In the genomic region with DNA sequence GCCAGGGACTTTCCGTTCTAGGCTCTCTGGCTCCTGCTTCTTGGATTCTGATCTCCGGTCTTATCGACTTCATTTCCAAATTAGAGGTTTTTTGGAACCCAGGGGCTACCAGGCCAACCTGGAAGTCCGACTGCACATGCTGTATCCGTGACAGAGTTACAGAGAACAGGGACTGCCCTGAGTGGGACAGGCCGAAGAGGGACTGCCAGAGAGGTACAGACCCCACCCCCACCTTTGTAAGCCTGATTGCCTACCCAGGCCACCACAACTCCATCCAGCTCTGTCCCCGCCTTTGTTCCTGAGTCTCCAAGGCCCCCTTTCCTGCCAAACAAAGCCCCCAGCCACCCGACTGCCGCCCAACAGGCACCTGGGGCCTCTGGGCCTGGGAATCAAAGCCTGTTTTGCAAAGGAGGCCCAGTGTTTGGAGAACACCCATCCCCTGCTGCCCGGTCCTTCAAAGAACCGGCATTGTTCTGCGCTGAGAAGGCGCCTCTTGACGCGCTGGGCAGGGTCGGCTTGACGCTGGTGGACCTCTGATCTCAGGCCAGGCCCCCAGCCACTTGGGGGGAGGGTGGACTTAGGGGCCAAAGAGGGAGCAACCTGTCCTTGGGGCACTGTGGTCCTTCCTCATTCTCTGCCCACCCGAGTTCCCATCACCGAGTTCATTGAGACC, we compare ENCODE assay signal across 12 mouse cellular contexts.
A peak's percentile ranks its signal among the peaks of the same experiment; 100 is the strongest.
DNase-seq lines count a peak whose midpoint lies in the region; ATAC-seq and TF ChIP-seq lines count a peak whose summit lies in the region.
"Had no signal": no experiment of that assay in that cellular context is flagged by ENCODE, and none has a peak within 500 bp of the region (broad histone marks: within the 10 kb centered on the region; RNA-seq: fewer than 3 reads in every experiment).

No protein-coding gene starts in this region.

- H3K4me1 ChIP-seq in heart, embryonic 13.5 days, result peaks cover 22% of the 10 kb centered on the region
- peaks cover 80% of the 10 kb centered on the region for H3K4me1 ChIP-seq in E14TG2a.4 (replicated peaks; ENCODE audit: low read depth, low read length)
- no peaks in the 10 kb centered on the region for H3K4me1 ChIP-seq in cortical plate, adult 2 months (ENCODE audit: control insufficient read depth, insufficient read depth, low read length)
- peaks cover 32% of the 10 kb centered on the region for H3K4me1 ChIP-seq in liver, embryonic 16.5 days (ENCODE audit: control insufficient read depth, low read depth, low read length)
- H3K4me1 ChIP-seq in kidney, adult 2 months (ENCODE audit: control insufficient read depth, insufficient read depth, low read length), result no peaks in the 10 kb centered on the region

- no peak for TF ChIP-seq CTCF in E14TG2a.4 (conservative IDR thresholded peaks at IDR 0.05; ENCODE audit: low read length)
- TF ChIP-seq CTCF in cortical plate, adult 2 months (IDR thresholded peaks at IDR 0.05; ENCODE audit: extremely low read depth, insufficient read depth, low read length), result no peak
- no peak for TF ChIP-seq CTCF in kidney, adult 2 months (conservative IDR thresholded peaks at IDR 0.05; ENCODE audit: insufficient read depth, insufficient read length, low read depth, low read length)

- H3K27me3 ChIP-seq in heart, embryonic 13.5 days (replicated peaks), result no peaks in the 10 kb centered on the region
- H3K27me3 ChIP-seq in E14TG2a.4 (ENCODE audit: insufficient read depth, low read length), result no peaks in the 10 kb centered on the region
- H3K27me3 ChIP-seq in liver, embryonic 16.5 days (ENCODE audit: control insufficient read depth, insufficient read depth, low read depth, low read length), result no peaks in the 10 kb centered on the region
- H3K27me3 ChIP-seq in kidney, adult 2 months (replicated peaks; ENCODE audit: control insufficient read depth, insufficient read depth, low read length), result no peaks in the 10 kb centered on the region

- no peaks in the 10 kb centered on the region for H3K36me3 ChIP-seq in heart, embryonic 13.5 days
- peaks cover 11% of the 10 kb centered on the region; the same call in 1 of the 2 replicates for H3K36me3 ChIP-seq in E14TG2a.4 (ENCODE audit: insufficient read depth, low read length)
- H3K36me3 ChIP-seq in liver, embryonic 16.5 days (ENCODE audit: control insufficient read depth, insufficient read depth), result no peaks in the 10 kb centered on the region
- no peaks in the 10 kb centered on the region for H3K36me3 ChIP-seq in kidney, adult 2 months (ENCODE audit: control insufficient read depth, insufficient read depth, low read length)

- 61% methylated on average over 19 of the region's 19 CpGs for WGBS in heart, embryonic 13.5 days
- WGBS in liver, embryonic 16.5 days (ENCODE audit: insufficient replicate concordance), result 74% methylated on average over 19 of the region's 19 CpGs
- 79% methylated on average over 19 of the region's 19 CpGs for WGBS in kidney, adult 2 months

- ATAC-seq in heart, embryonic 13.5 days (ENCODE audit: extremely low read depth, insufficient number of reproducible peaks, low FRiP score, low TSS enrichment), result no peak
- ATAC-seq in liver, embryonic 16.5 days (ENCODE audit: low read depth), result no peak

- H3K4me2 ChIP-seq in heart, embryonic 13.5 days, result no peak overlapping the region
- H3K4me2 ChIP-seq in liver, embryonic 16.5 days (ENCODE audit: low read depth, low read length), result no peak overlapping the region

- DNase-seq in heart, postnatal 36 days, result no peak
- no peak for DNase-seq in kidney, adult 2 months
- no peak for DNase-seq in right cerebral cortex, postnatal 25 days
- DNase-seq: gastrocnemius, postnatal 25 days; heart, postnatal 10 days; kidney, adult 18-20 months; lung, postnatal 36 days; thymus, postnatal 36 days had no signal

- no peak overlapping the region for H3K27ac ChIP-seq in heart, embryonic 13.5 days (replicated peaks)
- peak overlapping the region; percentile 88; the same call in 1 of the 2 replicates for H3K27ac ChIP-seq in cortical plate, adult 2 months (ENCODE audit: insufficient read depth, low read length)
- no peak overlapping the region for H3K27ac ChIP-seq in liver, embryonic 16.5 days (ENCODE audit: low read length)
- H3K27ac ChIP-seq in kidney, adult 2 months (ENCODE audit: insufficient read depth, low read depth, low read length), result no peak overlapping the region

- no peak overlapping the region for H3K4me3 ChIP-seq in heart, embryonic 13.5 days
- peak overlapping the region; percentile 63 for H3K4me3 ChIP-seq in E14TG2a.4 (replicated peaks; ENCODE audit: low read length)
- H3K4me3 ChIP-seq in cortical plate, adult 2 months (ENCODE audit: insufficient read depth, low read length), result no peak overlapping the region
- no peak overlapping the region for H3K4me3 ChIP-seq in liver, embryonic 16.5 days (ENCODE audit: low read depth, low read length)
- H3K4me3 ChIP-seq in kidney, adult 2 months (ENCODE audit: insufficient read depth, low read depth, low read length), result no peak overlapping the region

- no peak for TF ChIP-seq POLR2A in cortical plate, adult 2 months (IDR thresholded peaks at IDR 0.05; ENCODE audit: extremely low read depth, insufficient read depth, low read length)
- TF ChIP-seq POLR2A in kidney, adult 2 months (IDR thresholded peaks at IDR 0.05; ENCODE audit: low read depth, low read length), result no peak

- intact Hi-C loops in heart, postnatal 36 days (cut with DNase I), result no loop called here

- peak overlapping the region; percentile 44; the same call in 1 of the 2 replicates for H3K9ac ChIP-seq in heart, embryonic 13.5 days
- H3K9ac ChIP-seq in liver, embryonic 16.5 days (ENCODE audit: low read depth, low read length), result peak overlapping the region; percentile 7; the same call in 1 of the 2 replicates

- no peaks in the 10 kb centered on the region for H3K9me3 ChIP-seq in heart, embryonic 13.5 days
- H3K9me3 ChIP-seq in E14TG2a.4 (ENCODE audit: low read length), result no peaks in the 10 kb centered on the region
- H3K9me3 ChIP-seq in liver, embryonic 16.5 days (replicated peaks; ENCODE audit: control insufficient read depth, low read length), result no peaks in the 10 kb centered on the region
